Mouse (Mus musculus) urinary bladder, adult 2 months (tissue): Measurements from ENCODE around the gene Abi3bp. TPM values are rescaled to one million over a fixed set of nuclear protein-coding genes. Genes with fewer than 3 reads are reported as not detected.
A peak's percentile ranks its signal among the peaks of the same experiment; 100 is the strongest.

Experiments used
- DNase-seq: peaks from one replicate; pipeline ENCODE4 v3.0.0; 2022; ENCODE audit warnings: low spot score
- polyA plus RNA-seq: library from polyadenylated mRNA; depleted of rRNA; stranded (reverse); fragments of >200 nt; gene quantifications from 2 replicates; pipeline ENCODE4 v1.2.3, GENCODE M21; 2012; rRNA removed

The Abi3bp gene
- polyA plus RNA-seq, 1 experiment, result 31.1 TPM

DNA sequence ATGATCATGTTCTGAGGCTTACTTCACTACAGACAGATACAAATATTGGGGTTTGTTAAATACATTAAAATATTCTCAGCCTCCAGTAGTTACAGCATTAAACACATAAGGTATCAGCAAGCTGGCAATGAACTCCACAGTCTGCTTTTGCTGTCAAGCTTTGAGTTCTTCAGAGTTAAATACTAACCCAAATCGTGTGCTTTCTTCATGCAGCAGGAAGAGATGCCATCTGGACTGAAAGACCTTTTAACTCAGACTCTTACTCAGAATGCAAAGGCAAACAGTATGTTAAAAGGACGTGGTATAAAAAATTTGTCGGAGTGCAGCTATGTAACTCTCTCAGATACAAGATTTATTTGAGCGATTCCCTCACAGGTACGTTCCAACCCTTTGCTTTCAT, 209.1 kb downstream of the Abi3bp start:
- no peak for DNase-seq

DNA sequence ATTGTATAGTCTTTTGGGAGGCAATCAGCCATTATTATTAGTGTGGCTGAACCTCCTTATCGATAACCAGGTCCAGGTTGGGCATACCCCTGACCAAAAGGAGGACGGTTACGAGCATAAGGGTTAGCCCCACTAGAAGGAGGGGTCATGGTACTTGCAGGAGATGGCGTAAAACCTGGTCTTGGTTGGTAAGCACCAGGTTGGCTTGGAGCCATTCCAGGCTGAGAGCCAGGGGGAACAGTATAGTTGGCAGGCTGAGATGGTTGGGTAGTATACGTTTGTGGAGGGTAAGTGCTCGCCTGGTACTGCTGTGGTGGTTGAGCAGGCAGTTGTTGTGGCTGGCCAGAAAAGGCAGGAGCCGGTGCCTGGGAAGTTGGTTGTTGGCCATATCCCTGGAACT, 213.0 kb downstream of the Abi3bp start:
- no peak for DNase-seq

DNA sequence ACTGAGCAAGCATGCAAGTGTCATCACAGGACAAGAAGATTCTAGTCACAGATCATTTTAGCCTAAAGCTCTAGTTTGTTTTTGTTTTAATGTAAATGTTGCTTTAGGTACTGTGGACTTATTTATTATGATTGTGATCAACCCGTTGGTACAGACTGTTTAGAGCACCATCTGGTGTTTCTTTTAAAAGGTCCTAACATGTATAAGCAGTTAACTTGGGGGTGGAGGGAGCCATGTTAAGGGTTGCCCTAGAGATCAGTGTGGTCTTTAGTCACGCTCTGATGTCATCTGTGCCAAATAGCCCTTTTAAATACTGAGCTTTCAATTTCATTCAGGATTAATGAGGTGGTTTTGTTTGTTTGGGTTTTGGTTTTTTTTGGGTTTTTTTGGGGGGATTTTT, 218.8 kb downstream of the Abi3bp start:
- DNase-seq, result no peak

DNA sequence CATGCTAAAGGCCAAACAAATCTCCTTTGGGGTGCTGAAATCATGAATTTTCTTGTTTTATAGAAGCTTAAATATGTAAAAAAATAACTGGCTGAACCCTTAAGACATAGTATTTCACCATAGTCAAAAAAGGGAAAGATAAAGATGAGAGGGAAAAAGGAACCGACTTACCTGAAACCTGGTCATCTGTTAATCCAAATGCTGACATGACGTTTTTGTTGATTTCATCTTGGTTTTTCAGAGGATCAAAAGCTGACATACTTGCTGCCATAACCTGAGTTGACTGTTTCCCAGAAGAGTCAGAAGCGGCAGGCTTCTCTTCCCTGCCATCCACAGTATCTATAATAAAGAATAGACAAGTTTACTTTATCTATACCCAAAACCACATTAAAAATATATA, 223.2 kb downstream of the Abi3bp start:
- no peak for DNase-seq

DNA sequence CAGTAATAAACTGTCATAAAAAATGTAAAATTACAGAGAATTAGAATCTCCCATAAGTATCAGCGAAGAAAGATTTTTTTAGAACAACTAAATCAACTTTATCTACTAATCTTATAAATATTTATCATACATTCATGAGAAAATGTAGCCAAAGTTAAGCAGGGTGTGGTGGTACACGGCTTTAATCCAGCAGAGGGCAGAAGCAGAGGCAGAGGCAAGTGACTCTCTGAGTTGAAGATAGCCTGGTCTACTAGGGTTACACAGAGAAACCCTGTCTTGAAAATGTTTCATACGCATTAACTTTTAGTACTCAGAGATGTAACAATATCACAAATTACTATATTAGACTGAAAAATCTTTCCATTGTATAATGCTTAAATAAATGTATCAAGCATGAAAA, 228.1 kb downstream of the Abi3bp start:
- no peak for DNase-seq

DNA sequence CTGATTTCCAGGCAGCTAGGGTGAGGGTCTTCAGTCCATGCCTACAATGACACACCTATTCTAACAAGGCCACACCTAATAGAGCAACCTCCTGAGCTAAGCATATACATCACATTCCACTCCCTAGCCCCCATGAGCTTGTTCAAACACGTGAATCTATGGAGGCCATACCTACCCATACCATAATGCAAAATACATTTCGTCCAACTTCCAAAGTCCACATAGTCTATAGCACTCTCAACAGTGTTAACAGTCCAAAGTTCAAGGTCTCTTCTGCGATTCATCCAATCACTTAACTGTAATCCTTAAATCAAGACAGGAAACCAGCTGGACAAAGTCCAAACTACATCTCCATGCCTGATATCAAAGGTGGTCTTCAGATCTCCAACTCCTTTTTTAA, 232.4 kb downstream of the Abi3bp start:
- DNase-seq, result no peak

DNA sequence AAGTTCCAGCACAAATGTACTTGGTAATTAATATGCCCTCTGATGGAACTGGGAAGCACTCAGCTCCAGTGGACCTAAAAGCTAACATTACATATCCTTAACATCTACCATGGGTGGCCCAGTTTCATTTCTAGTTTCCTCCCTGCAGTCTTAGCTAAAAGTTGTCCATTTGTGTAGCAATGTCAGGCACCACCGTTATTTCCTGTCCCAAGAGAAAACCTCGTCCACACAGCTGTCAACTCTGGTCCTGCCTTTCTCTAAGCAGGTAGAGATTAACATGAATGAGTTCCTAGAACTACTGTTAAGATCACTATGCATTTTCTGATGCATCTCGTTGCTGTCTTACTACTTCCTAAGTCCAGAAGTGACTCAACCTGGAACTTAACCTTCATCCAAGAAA, 237.9 kb downstream of the Abi3bp start:
- DNase-seq, result no peak

DNA sequence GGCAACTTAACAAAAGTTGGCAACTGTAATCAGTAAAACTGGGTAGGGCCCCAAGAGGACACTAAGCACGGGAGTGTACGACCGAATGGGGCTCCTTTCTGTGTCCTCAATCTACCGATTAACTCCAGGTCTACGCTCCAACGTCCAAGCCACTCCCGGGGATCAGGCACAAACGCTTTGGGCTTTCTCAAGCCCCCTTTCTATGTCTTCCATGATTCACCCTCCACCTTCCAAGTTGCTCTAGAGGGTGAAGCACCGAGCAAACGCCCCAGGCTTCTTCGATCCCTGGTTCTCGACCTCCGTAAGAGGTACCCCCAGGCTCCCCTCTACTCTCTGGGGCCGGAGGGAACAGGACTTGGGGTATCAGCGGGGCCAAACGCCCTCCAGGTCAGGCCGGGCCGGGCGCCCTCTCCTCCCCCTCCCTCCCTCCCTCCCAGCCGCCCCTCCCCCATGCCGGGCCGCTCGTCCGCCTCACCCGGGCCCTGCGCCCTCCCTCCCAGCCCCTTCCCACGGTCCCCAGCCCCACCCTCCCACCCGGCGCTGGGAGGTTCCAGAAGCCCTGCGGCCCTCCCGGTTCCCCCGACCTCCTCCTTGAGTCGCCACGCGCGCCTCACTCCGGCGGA, 239.0 kb downstream of the Abi3bp start:
- DNase-seq, result no peak

DNA sequence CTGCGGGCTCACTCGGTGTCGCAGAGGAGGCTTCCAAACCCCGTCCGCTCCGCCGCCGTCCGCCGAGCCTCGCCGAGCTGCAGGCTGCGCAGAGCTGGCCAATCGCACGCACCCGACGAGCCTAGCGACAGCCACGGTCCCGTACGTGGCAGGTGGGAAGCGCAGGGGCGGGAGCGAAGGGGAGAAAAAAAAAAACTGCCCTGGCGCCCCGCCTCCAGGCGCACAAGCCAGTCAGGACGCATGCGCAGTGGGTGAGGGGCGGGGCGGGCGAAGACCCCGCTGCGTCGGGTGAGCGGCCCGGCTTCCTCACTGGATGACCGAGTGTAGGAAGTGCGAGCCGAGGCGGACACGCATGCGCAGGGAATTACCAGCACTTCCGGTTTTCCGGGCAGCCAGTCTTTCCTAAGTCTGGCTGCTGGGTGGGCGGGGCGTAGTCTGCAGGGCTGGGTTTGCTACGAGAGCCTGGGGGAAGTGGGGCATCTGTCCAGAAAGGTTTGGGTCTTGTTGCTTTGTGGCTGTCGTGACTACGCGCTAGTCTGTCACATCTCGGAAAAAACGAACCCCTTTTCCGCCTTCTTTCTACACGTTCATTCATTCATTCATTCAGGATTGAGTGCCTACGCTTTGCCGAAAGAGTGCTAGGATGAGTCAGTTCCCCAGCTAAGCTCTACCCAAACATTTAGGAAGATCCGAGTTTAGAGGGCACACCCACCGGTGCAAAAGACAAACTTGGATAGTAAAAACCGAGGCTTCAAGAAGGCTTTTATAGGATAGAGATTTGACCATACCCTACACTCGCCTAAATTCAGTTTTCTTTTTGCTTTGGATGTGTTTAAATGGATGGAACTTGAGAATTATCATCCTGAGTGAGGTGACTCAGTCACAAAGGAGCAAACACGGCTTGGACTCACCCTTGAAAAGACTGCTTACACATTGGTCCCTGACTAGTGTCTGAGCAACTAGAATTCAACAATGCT, 239.8 kb downstream of the Abi3bp start, which contains the start of gene Tfg:
Tfg (minus strand) TSS at position 227 of the 977 bp plus-strand sequence.
- peak; percentile 92 for DNase-seq

DNA sequence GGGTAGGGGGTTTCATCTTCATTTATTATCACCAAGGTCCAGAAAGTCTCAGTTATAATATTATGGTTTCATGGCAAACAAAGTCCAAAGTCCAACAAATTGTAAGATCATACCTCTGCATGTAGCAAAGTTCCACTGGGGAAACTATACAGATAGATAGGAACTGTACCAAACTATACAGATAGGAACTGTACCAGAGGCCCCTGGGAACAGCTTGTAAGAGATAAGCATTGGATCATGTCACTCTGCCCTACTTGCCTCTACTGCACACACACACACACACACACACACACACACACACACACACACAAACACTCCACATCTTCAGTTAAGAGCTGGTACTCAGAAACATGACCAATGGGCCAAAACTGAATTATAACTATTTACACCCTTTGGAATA, 241.4 kb downstream of the Abi3bp start:
- DNase-seq, result no peak

DNA sequence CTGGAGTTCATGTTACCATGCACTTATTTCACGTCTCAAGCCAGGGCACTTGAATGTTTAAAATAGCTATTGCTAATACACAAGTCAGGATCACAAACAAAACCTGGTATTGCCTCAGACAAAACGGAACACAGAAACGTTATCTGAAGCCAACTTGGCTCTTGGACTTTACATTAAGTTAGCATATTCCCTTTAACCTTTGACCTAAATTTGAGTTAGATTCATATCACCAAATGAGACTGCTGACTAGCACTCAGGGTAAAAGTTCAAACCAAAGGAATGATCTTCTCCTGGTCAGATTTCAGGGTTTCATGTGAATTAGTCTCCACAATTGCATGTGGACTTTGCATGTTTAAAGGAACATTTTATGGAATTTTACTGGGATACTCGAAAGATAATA, 244.7 kb downstream of the Abi3bp start:
- no peak for DNase-seq

DNA sequence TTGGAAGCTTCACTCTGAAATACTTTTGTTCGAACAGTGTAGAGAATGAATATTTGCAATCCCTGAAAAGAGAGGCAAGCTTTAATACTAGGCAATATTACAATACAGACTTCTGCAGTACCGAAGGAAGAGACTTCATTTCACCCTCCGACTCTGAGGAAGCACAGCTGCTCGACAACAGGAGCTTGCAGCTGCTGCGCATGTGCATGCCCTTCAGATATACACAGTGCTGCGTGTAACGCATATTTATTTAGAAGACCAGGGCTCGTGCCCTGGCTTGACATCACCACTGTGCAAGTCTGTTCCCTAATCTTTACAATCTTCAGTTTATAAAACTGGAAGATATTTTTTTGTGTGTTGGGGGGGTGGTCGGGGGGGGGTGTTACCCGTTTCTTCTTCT, 247.2 kb downstream of the Abi3bp start:
- DNase-seq, result no peak

DNA sequence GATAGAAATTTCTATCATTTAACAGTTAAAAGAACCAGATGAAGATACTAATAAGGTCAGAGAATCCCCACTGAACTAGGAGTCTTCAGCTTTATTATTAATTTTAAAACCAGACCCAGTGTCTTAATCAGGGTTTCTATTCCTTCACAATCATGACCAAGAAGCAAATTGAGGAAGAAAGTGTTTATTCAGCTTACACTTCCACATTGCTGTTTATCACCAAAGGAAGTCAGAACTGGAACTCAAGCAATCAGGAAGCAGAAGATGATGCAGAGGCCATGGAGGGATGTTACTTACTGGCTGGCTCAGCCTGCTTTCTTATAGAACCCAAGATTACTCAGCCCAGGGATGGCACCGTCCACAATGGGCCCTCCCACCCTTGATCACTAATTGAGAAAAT, 251.4 kb downstream of the Abi3bp start:
- DNase-seq, result no peak

Other genes starting within 250 kb of the Abi3bp start
- gene Tfg, start 239.6 kb downstream of the Abi3bp start, polyA plus RNA-seq, result 53.2 and 54.8 TPM in 2 replicates